Mouse (Mus musculus): ENCODE data around the gene Tmem211.

Gene Tmem211

GRCm38 (mm10) chr5:113271207-113271811, 44.6 kb downstream of the Tmem211 start:
- peak; percentile 51 to 66 for DNase-seq (ENCODE audit: low spot score in 2 of 2)

- DNase-seq (ENCODE audit: low spot score in 2 of 2): no peak
These were observed 49.1 kb downstream of the Tmem211 start for GRCm38 (mm10) chr5:113275839-113276238.

- DNase-seq (ENCODE audit: low spot score in 2 of 2): no peak
These were observed 53.6 kb downstream of the Tmem211 start for GRCm38 (mm10) chr5:113280138-113280856.

- no peak for DNase-seq (ENCODE audit: low spot score in 2 of 2)
These were observed 54.8 kb downstream of the Tmem211 start for GRCm38 (mm10) chr5:113281557-113281956.

- DNase-seq (ENCODE audit: low spot score in 2 of 2): no peak
These were observed 57.0 kb downstream of the Tmem211 start for GRCm38 (mm10) chr5:113283726-113284125.

- no peak for DNase-seq (ENCODE audit: low spot score in 2 of 2)
These were observed 58.8 kb downstream of the Tmem211 start for GRCm38 (mm10) chr5:113285541-113285940.

GRCm38 (mm10) chr5:113286048-113286447, 59.3 kb downstream of the Tmem211 start:
- no peak for DNase-seq (ENCODE audit: low spot score in 2 of 2)

GRCm38 (mm10) chr5:113286591-113287520, 60.1 kb downstream of the Tmem211 start:
- peak in 1 of 2 experiments; percentile 70 for DNase-seq (ENCODE audit: low spot score in 2 of 2)

- no peak for DNase-seq (ENCODE audit: low spot score in 2 of 2)
These were observed 61.1 kb downstream of the Tmem211 start for GRCm38 (mm10) chr5:113287762-113288161.

- peak in 1 of 2 experiments; percentile 17 for DNase-seq (ENCODE audit: low spot score in 2 of 2)
These were observed 61.8 kb downstream of the Tmem211 start for GRCm38 (mm10) chr5:113288490-113288889.

All from frontal cortex, postnatal 14 days (tissue).